Mouse (Mus musculus) liver, postnatal 0 days (tissue): ENCODE measurements around the gene Slc24a3.

Experiments used
- CTCF ChIP-seq: sonication (generic); IDR thresholded peaks from 2 replicates; pipeline ENCODE4 v1.5.1; 2016; ENCODE audit warnings: antibody characterized with exemption, low read depth
- EP300 ChIP-seq: IDR thresholded peaks from 2 replicates; pipeline ENCODE4 v1.6.1; 2016; ENCODE audit warnings: antibody characterized with exemption, low read depth, mild to moderate bottlenecking

GRCm38 (mm10) chr2:145675142-145675755 is 507.7 kb downstream of the Slc24a3 start, which contains the start of gene Rin2:
- TF ChIP-seq CTCF (no peak), EP300 (no peak)
